Mouse (Mus musculus) heart, embryonic 16.5 days (tissue): Measurements from ENCODE around the gene Nrbp1. TPM values are rescaled to one million over a fixed set of nuclear protein-coding genes. Genes with fewer than 3 reads are reported as not detected.

Experiments used
- ATAC-seq: fragments of 200-750 bp; cut with Nextera tagmentation; replicated peaks from 2 replicates; pipeline ENCODE4 v1.8.0; 2017; ENCODE audit warnings: moderate number of reproducible peaks; ENCODE audit not compliant: insufficient read depth, low FRiP score; ENCODE audit errors: extremely low read depth
- H3K27ac ChIP-seq: fragments of 300-500 bp; sonication (generic); 2 replicates; pipeline ENCODE4 v1.5.1; 2014; ENCODE audit warnings: mild to moderate bottlenecking, low read length, control low read depth, moderate library complexity
- H3K27me3 ChIP-seq: fragments of 300-500 bp; sonication (generic); 2 replicates; pipeline ENCODE4 v1.6.1; 2014; ENCODE audit warnings: low read length, mixed read lengths; ENCODE audit not compliant: control insufficient read depth, insufficient read depth
- H3K36me3 ChIP-seq: fragments of 300-500 bp; sonication (generic); 2 replicates; pipeline ENCODE4 v1.6.1; 2014; ENCODE audit not compliant: control insufficient read depth, insufficient read depth
- H3K4me1 ChIP-seq: fragments of 300-500 bp; sonication (generic); 2 replicates; pipeline ENCODE4 v1.6.1; 2014; ENCODE audit warnings: low read length, mixed read lengths; ENCODE audit not compliant: control insufficient read depth, insufficient read depth
- H3K4me2 ChIP-seq: fragments of 300-500 bp; sonication (generic); 2 replicates; pipeline ENCODE4 v1.6.1; 2014; ENCODE audit warnings: low read depth, mild to moderate bottlenecking, control low read depth, low read length
- H3K4me3 ChIP-seq: fragments of 300-500 bp; sonication (generic); 2 replicates; pipeline ENCODE4 v1.5.1; 2014; ENCODE audit warnings: mild to moderate bottlenecking, control low read depth, low read length
- H3K9ac ChIP-seq: fragments of 300-500 bp; sonication (generic); 2 replicates; pipeline ENCODE4 v1.6.1; 2014; ENCODE audit warnings: low read length, control low read depth
- H3K9me3 ChIP-seq: fragments of 300-500 bp; sonication (generic); replicated peaks from 2 replicates; pipeline ENCODE4 v1.6.1; 2016; ENCODE audit warnings: low read length; ENCODE audit not compliant: control insufficient read depth
- WGBS: fragments of 180-500 bp; shearing (Covaris S2); extraction: QIAGEN DNeasy Blood & Tissue Kit; methylation state at CpG from one replicate; pipeline ENCODE4 v1.1.7; 2014; 5-methylcytosine and 5-hydroxymethylcytosine counted together
- polyA plus RNA-seq: library from polyadenylated mRNA; unstranded; fragments of >200 nt; fragmentation: Nextera tagmentation; extraction: Ambion mirVana; gene quantifications from 2 replicates; pipeline ENCODE4 v1.2.1, GENCODE M21; 2015

Nrbp1 gene
- polyA plus RNA-seq, 1 experiment from 2014 or later = 123 TPM

- no peak for ATAC-seq
- peaks cover 36% of the 10 kb centered on the region for H3K36me3 ChIP-seq
Measured at GRCm38 (mm10) chr5:31279245-31279988, 38.8 kb downstream of the Nrbp1 start.

GRCm38 (mm10) chr5:31288225-31288624 lies 47.6 kb downstream of the Nrbp1 start:
- Histone ChIP-seq H3K4me2 (no peak overlapping the region), H3K4me3 (no peak overlapping the region), H3K9me3 (no peaks in the 10 kb centered on the region), H3K9ac (no peak overlapping the region), H3K36me3 (peaks cover 19% of the 10 kb centered on the region), H3K27ac (no peak overlapping the region), H3K27me3 (no peaks in the 10 kb centered on the region), H3K4me1 (peaks cover 8% of the 10 kb centered on the region)
- 55% methylated on average over 4 of the region's 4 CpGs for WGBS
- no peak for ATAC-seq

More at GRCm38 (mm10) chr5:31279245-31279988, 38.8 kb downstream of the Nrbp1 start:
- Histone ChIP-seq H3K27me3 (no peaks in the 10 kb centered on the region), H3K27ac (no peak overlapping the region), H3K4me1 (no peaks in the 10 kb centered on the region), H3K4me3 (no peak overlapping the region), H3K4me2 (no peak overlapping the region), H3K9me3 (no peaks in the 10 kb centered on the region), H3K9ac (no peak overlapping the region)
- WGBS = 82% methylated on average over 20 of the region's 20 CpGs

GRCm38 (mm10) chr5:31288655-31289054 lies 48.0 kb downstream of the Nrbp1 start:
- Histone ChIP-seq H3K27ac (no peak overlapping the region), H3K4me2 (no peak overlapping the region), H3K9ac (no peak overlapping the region), H3K9me3 (no peaks in the 10 kb centered on the region), H3K27me3 (no peaks in the 10 kb centered on the region), H3K4me1 (peaks cover 8% of the 10 kb centered on the region), H3K4me3 (no peak overlapping the region), H3K36me3 (peaks cover 16% of the 10 kb centered on the region; the same call in 1 of the 2 replicates)
- 78% methylated on average over 3 of the region's 3 CpGs for WGBS
- no peak for ATAC-seq

GRCm38 (mm10) chr5:31289626-31290230 lies 49.1 kb downstream of the Nrbp1 start:
- no peaks in the 10 kb centered on the region for H3K27me3 ChIP-seq
- no peak for ATAC-seq
- H3K4me1 ChIP-seq = peaks cover 8% of the 10 kb centered on the region
- no peak overlapping the region for H3K27ac ChIP-seq
- peaks cover 8% of the 10 kb centered on the region; the same call in 1 of the 2 replicates for H3K36me3 ChIP-seq
- H3K4me3 ChIP-seq = peak overlapping the region; percentile 70; the same call in 1 of the 2 replicates
- H3K9me3 ChIP-seq = no peaks in the 10 kb centered on the region
- H3K4me2 ChIP-seq = peak overlapping the region; percentile 89
- WGBS = 61% methylated on average over 3 of the region's 3 CpGs
- no peak overlapping the region for H3K9ac ChIP-seq

GRCm38 (mm10) chr5:31290521-31291360 lies 50.1 kb downstream of the Nrbp1 start, which contains the start of gene Ift172:
Gene Ift172 (minus strand): TSS chr5:31291116.
- H3K27me3 ChIP-seq = no peaks in the 10 kb centered on the region
- peaks cover 4% of the 10 kb centered on the region; the same call in 1 of the 2 replicates for H3K36me3 ChIP-seq
- peak within 1 kb of the TSS; percentile 70 for H3K4me3 ChIP-seq
- 2% methylated on average over 45 of the region's 45 CpGs for WGBS
- peak; percentile 95 for ATAC-seq
- peaks cover 12% of the 10 kb centered on the region for H3K4me1 ChIP-seq
- H3K9ac ChIP-seq = peak within 1 kb of the TSS; percentile 76
- no peaks in the 10 kb centered on the region for H3K9me3 ChIP-seq
- H3K27ac ChIP-seq = peak within 1 kb of the TSS; percentile 79
- H3K4me2 ChIP-seq = peak within 1 kb of the TSS; percentile 89

- WGBS = 2% methylated on average over 9 of the region's 9 CpGs
- Histone ChIP-seq H3K36me3 (0 out of 2 replicates have a peak, but pooled peaks cover 3% of the 10 kb centered on the region), H3K4me2 (peak overlapping the region; percentile 89), H3K9me3 (no peaks in the 10 kb centered on the region), H3K4me1 (peaks cover 12% of the 10 kb centered on the region), H3K27me3 (no peaks in the 10 kb centered on the region), H3K9ac (peak overlapping the region; percentile 72), H3K27ac (peak overlapping the region; percentile 79), H3K4me3 (peak overlapping the region; percentile 70)
- no peak; the same call in 1 of the 2 replicates for ATAC-seq
Measured at GRCm38 (mm10) chr5:31291361-31291688, 50.7 kb downstream of the Nrbp1 start.

GRCm38 (mm10) chr5:31294964-31295605 lies 54.4 kb downstream of the Nrbp1 start:
- H3K4me2 ChIP-seq = peak overlapping the region; percentile 96
- WGBS = 9% methylated on average over 28 of the region's 29 CpGs

GRCm38 (mm10) chr5:31295606-31296141 lies 55.0 kb downstream of the Nrbp1 start, which contains the start of gene Fndc4:
Gene Fndc4 (minus strand): TSS chr5:31296080.
- H3K4me2 ChIP-seq = peak within 1 kb of the TSS; percentile 96
- peaks cover 6% of the 10 kb centered on the region for H3K4me1 ChIP-seq
- peak; percentile 46 for ATAC-seq
- peak within 1 kb of the TSS; percentile 89 for H3K9ac ChIP-seq
- no peaks in the 10 kb centered on the region for H3K9me3 ChIP-seq
- H3K36me3 ChIP-seq = no peaks in the 10 kb centered on the region
- no peaks in the 10 kb centered on the region for H3K27me3 ChIP-seq
- peak within 1 kb of the TSS; percentile 69 for H3K4me3 ChIP-seq
- H3K27ac ChIP-seq = no peak within 1 kb of the TSS
- WGBS = 0% methylated on average over 46 of the region's 46 CpGs

More at GRCm38 (mm10) chr5:31294964-31295605, 54.4 kb downstream of the Nrbp1 start:
- Histone ChIP-seq H3K4me1 (peaks cover 10% of the 10 kb centered on the region), H3K36me3 (no peaks in the 10 kb centered on the region), H3K9me3 (no peaks in the 10 kb centered on the region), H3K27me3 (no peaks in the 10 kb centered on the region), H3K4me3 (peak overlapping the region; percentile 69), H3K9ac (peak overlapping the region; percentile 89), H3K27ac (no peak overlapping the region)
- ATAC-seq = no peak
